Mouse (Mus musculus): ENCODE results near the gene Nox1. TPM values are rescaled to one million over a fixed set of nuclear protein-coding genes. Genes with fewer than 3 reads are reported as not detected.

The Nox1 gene
- polyA plus RNA-seq (2012; rRNA removed), result not detected in 2 replicates

DNA sequence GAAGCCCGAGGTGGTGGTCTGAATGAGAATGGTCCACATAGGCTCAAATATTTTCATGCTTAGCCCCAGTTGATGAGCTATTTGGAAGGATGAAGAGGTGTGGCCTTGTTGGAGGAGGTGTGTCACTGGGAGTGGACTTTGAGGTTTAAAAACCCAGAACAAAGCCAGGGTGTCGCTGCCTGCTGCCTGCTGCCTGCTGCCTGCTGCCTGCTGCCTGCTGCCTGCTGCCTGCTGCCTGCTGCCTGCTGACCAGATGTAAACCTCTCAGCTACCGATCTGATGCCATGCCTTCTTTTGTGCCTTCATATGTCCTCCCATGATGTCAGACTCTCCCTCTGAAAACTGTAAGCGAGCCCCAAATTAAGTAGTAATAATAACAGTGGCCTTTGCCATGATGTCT, at the start of gene Nox1:
Gene Nox1 (minus strand): TSS at position 101 of the 400 bp plus-strand sequence.

DNA sequence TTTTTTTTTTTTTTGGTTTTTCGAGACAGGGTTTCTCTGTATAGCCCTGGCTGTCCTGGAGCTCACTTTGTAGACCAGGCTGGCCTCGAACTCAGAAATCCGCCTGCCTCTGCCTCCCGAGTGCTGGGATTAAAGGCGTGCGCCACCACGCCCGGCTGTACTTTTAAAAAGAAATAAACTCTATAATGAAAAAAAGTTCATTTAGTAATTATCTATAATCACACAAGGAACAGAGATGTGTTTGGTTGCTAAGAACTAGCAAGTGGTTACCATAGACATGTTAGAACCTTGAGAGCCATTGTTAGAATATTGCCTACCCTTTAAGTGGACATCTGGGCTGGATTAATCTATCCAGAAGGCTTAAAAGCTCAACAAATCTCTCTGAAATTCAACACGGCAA, 34.6 kb downstream of the Nox1 start, which contains the start of gene Arl13a:
Gene Arl13a (plus strand): TSS at position 301 of the 400 bp plus-strand sequence.

DNA sequence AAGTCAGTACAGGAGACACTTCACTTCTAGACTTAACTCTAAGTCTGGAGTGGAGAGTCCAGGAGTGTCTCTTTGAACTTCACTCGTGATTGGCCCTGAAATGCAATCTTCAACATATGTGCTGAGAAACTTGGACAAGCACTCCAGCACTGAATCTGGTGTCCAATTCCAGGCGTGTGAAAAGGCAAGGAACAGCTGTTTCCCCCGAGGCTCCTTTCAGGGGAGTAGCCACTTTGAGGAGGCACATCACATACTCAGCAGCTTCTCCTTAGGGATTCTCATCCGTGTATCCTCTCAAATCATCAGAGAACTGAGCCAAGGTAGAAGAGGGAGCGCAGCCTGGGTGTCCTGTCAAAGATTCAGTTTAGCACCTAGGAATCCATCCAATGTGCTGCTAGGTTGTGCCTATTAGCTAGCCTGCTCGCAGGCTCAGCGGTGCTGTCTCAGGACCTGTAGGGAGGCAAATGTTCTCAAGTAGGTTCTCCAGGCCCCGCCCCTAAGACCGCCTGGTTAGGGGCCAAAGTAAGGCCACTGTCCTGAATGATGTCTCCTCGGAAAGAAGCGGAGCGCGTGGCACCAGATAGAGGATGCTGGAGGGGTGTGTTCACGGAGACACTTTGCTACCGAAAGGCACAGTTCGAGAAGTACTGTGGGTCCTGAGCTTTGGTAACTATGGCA, 59.6 kb downstream of the Nox1 start, which contains the start of gene Xkrx:
Gene Xkrx (minus strand): TSS at position 34 of the 678 bp plus-strand sequence.

DNA sequence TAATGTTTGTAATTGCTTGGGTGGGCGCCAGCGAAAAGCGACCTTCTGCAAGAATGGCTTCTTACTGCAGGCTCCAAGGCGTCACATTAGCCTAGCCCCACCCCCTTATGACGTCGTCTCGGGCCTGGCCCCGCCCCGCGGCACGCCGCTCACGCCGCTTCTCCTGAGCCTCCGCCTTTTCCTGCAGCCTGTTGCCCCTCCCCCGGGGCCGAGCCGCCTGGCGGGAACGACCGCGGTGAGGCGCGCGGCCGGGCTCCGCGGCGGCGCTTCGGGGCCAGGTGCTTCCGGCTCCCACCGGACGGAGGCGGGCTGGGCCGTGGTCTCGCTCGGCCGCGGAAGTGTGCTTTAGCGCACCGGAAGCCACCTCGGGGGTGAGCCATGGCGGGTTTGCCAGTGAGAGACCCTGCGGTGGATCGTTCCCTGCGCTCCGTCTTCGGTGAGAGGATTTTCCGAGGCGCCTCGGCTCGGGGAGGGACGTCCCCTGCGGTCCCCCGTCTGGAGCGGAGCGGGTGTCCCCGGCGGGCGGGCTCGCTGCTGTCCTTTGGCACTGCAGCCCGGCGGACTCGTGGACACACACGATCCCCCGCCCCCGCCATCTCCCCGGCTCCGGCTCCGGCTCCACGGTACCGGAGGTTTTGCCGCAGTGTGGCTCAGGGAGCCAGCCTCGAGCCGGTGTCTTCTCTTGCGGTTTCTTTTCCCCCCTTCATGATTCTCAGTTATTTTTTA, 162.6 kb downstream of the Nox1 start, which contains the start of gene Cstf2:
Gene Cstf2 (plus strand): TSS at position 201 of the 726 bp plus-strand sequence.

Other genes with a start within 250 kb of the Nox1 start
- 0.87 and 0.96 TPM in 2 replicates for gene Sytl4, start 240.1 kb downstream of the Nox1 start, polyA plus RNA-seq (2012; rRNA removed)
- 8.4 TPM in 2 replicates for gene Cstf2, start 162.8 kb downstream of the Nox1 start, polyA plus RNA-seq (2012; rRNA removed)
- 0.08 and 0.15 TPM in 2 replicates for gene Xkrx, start 59.9 kb downstream of the Nox1 start, polyA plus RNA-seq (2012; rRNA removed)
- gene Arl13a, start 34.5 kb downstream of the Nox1 start, polyA plus RNA-seq (2012; rRNA removed), result not detected in 2 replicates
- 7.3 and 7.7 TPM in 2 replicates for gene Trmt2b, start 55.0 kb upstream of the Nox1 start, polyA plus RNA-seq (2012; rRNA removed)
- gene Tmem35a, start 73.3 kb upstream of the Nox1 start, polyA plus RNA-seq (2012; rRNA removed), result 0.25 and 0.28 TPM in 2 replicates
- 5.1 TPM in 2 replicates for gene Cenpi, start 86.1 kb upstream of the Nox1 start, polyA plus RNA-seq (2012; rRNA removed)
- gene Drp2, start 182.6 kb upstream of the Nox1 start, polyA plus RNA-seq (2012; rRNA removed), result 0.22 TPM in 2 replicates